In the genomic region with DNA sequence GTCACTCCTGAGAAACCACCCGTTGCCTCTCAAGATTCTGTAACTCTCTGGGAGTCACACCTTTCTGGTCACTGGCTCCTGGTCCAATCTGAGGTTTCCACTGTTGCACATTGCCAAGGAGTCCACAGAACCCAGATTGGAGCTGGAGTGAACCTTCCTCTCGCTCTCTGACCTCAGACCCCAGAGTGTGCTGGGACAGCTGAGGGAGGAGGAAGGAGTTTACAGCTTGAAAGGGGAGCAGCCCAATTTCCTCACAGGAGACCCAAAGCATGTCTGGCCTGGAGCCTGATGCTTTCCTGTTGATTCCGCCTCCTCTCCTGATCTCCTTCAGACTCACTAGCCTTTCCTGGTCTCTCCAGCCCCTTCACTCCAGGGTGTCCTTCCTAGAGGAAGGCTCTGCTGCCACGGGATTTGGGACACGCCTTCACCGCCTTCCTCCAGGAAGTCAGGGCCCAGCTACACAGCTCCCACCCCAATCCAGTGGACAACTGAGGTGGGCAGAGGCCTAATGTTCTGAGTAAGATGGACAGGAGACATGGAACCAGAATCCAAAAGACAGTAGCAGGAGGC, we compare ENCODE assay signal across 14 mouse cellular contexts. TPM values are rescaled to one million over a fixed set of nuclear protein-coding genes. Genes with fewer than 3 reads are reported as not detected.
DNase-seq lines count a peak whose midpoint lies in the region; ATAC-seq and TF ChIP-seq lines count a peak whose summit lies in the region.
"Had no signal": no experiment of that assay in that cellular context is flagged by ENCODE, and none has a peak within 500 bp of the region (broad histone marks: within the 10 kb centered on the region; RNA-seq: fewer than 3 reads in every experiment).

No protein-coding gene starts in this region.

- 45% methylated on average over 6 of the region's 6 CpGs for WGBS in heart, postnatal 0 days
- WGBS in midbrain, embryonic 13.5 days: 88% methylated on average over 6 of the region's 6 CpGs

- TF ChIP-seq CTCF in gastrocnemius, adult 2 months (IDR thresholded peaks at IDR 0.05): no peak
- no peak for TF ChIP-seq CTCF in heart, postnatal 0 days (IDR thresholded peaks at IDR 0.05; ENCODE audit: low read depth)

- no peak for DNase-seq in gastrocnemius, adult 2 months
- DNase-seq in gastrocnemius, adult 8-10 months (ENCODE audit: low spot score in 2 of 2): no peak
- DNase-seq in kidney, postnatal 10 days: peak; percentile 39
- no peak for DNase-seq in kidney, postnatal 4 days
- DNase-seq in heart, postnatal 0 days (ENCODE audit: low spot score): no peak
- peak; percentile 42 for DNase-seq in lung, postnatal 10 days
- DNase-seq: cerebellum, adult 18-20 months; retina, postnatal 1 day; thymus, postnatal 25 days had no signal

- peak overlapping the region; percentile 69 for H3K27ac ChIP-seq in gastrocnemius, adult 2 months
- peak overlapping the region; percentile 46 for H3K27ac ChIP-seq in heart, postnatal 0 days (ENCODE audit: low read depth)
- H3K27ac ChIP-seq in midbrain, embryonic 13.5 days: no peak overlapping the region
- H3K27ac ChIP-seq: liver, embryonic 12.5 days had no signal

- H3K4me3 ChIP-seq in gastrocnemius, adult 2 months: no peak overlapping the region
- H3K4me3 ChIP-seq in heart, postnatal 0 days (ENCODE audit: low read depth, low read length): no peak overlapping the region
- no peak overlapping the region for H3K4me3 ChIP-seq in midbrain, embryonic 13.5 days (replicated peaks)
- H3K4me3 ChIP-seq: liver, embryonic 12.5 days; megakaryocyte, embryonic 14.5 days had no signal

- H3K9me3 ChIP-seq in heart, postnatal 0 days (replicated peaks; ENCODE audit: control insufficient read depth, low read length): no peaks in the 10 kb centered on the region
- H3K9me3 ChIP-seq in midbrain, embryonic 13.5 days: no peaks in the 10 kb centered on the region
- H3K9me3 ChIP-seq: liver, embryonic 12.5 days; megakaryocyte, embryonic 14.5 days had no signal

- no peak for TF ChIP-seq EP300 in heart, postnatal 0 days (IDR thresholded peaks at IDR 0.05; ENCODE audit: low read depth)

- intact Hi-C loops in gastrocnemius, adult 2 months (cut with DNase I): no loop called here

- H3K27me3 ChIP-seq in heart, postnatal 0 days (ENCODE audit: control insufficient read depth, insufficient read depth, low read length): no peaks in the 10 kb centered on the region
- H3K27me3 ChIP-seq in midbrain, embryonic 13.5 days: peaks cover 12% of the 10 kb centered on the region
- H3K27me3 ChIP-seq: liver, embryonic 12.5 days had no signal

- no peaks in the 10 kb centered on the region for H3K4me1 ChIP-seq in heart, postnatal 0 days (ENCODE audit: control insufficient read depth, insufficient read depth)
- H3K4me1 ChIP-seq in midbrain, embryonic 13.5 days (replicated peaks): peaks cover 20% of the 10 kb centered on the region
- H3K4me1 ChIP-seq: liver, embryonic 12.5 days had no signal

- no peaks in the 10 kb centered on the region for H3K36me3 ChIP-seq in heart, postnatal 0 days (replicated peaks; ENCODE audit: control insufficient read depth, insufficient read depth, low read length)
- no peaks in the 10 kb centered on the region for H3K36me3 ChIP-seq in midbrain, embryonic 13.5 days
- H3K36me3 ChIP-seq: liver, embryonic 12.5 days had no signal

- ATAC-seq in heart, postnatal 0 days (ENCODE audit: insufficient read depth, low read depth): 0 out of 2 replicates have a peak, but pooled peaks have one; percentile 41
- ATAC-seq in midbrain, embryonic 13.5 days: no peak
- ATAC-seq in erythroblast, adult 5-6 weeks (replicated peaks; ENCODE audit: low FRiP score, poor library complexity, severe bottlenecking): no peak
- ATAC-seq: liver, embryonic 12.5 days had no signal

- H3K9ac ChIP-seq in heart, postnatal 0 days (replicated peaks; ENCODE audit: low read depth, low read length): no peak overlapping the region
- H3K9ac ChIP-seq in midbrain, embryonic 13.5 days (replicated peaks): no peak overlapping the region
- H3K9ac ChIP-seq: liver, embryonic 12.5 days had no signal

- H3K4me2 ChIP-seq in heart, postnatal 0 days (ENCODE audit: low read depth, low read length): no peak overlapping the region
- no peak overlapping the region for H3K4me2 ChIP-seq in midbrain, embryonic 13.5 days (replicated peaks)
- H3K4me2 ChIP-seq: liver, embryonic 12.5 days had no signal

RNA-seq across cellular contexts. Expression of a gene that starts 33.0 kb away (rescaled TPM):
- 1 to 10 TPM in 1 of 2 experiments, under 1 TPM in 1; 0.48 to 1.9 TPM for total RNA-seq in gastrocnemius, adult 2 months (2021)
- total RNA-seq in gastrocnemius, adult 8-10 months (2022): 1 to 10 TPM in 3 of 4 experiments, under 1 TPM in 1; 0.97 to 3.9 (median 2.4) TPM
- 9.9 and 14.1 TPM in 2 replicates for total RNA-seq in heart, postnatal 0 days (2014; rRNA removed; ENCODE audit: low replicate concordance)
- 6.0 and 6.9 TPM in 2 replicates for polyA plus RNA-seq in heart, postnatal 0 days (2015; fragmentation: Nextera tagmentation; extraction: Ambion mirVana)
- polyA plus RNA-seq in midbrain, embryonic 13.5 days (2015; fragmentation: Nextera tagmentation; extraction: Ambion mirVana): 0.09 and 0.15 TPM in 2 replicates
- total RNA-seq in erythroblast, adult 5-6 weeks (2015; ENCODE audit: low replicate concordance): not detected in 2 replicates
- total RNA-seq in erythroblast, adult 5-6 weeks (2017; ENCODE audit: low replicate concordance): not detected in 2 replicates
- total RNA-seq: monocyte, adult 5-6 weeks had no signal
- polyA plus RNA-seq: liver, embryonic 12.5 days had no signal

Comparison
In these comparisons a context has a peak if more than half of its experiments do, and no peak if none do; other contexts are left out.
1. DNase-seq: peak in kidney, postnatal 10 days (single experiment) and lung, postnatal 10 days (single experiment); none in gastrocnemius, adult 2 months (single experiment), gastrocnemius, adult 8-10 months (0 of 2), kidney, postnatal 4 days (0 of 2) and heart, postnatal 0 days (single experiment).